Mouse (Mus musculus): ENCODE data around the gene Prkag2. TPM values are rescaled to one million over a fixed set of nuclear protein-coding genes. Genes with fewer than 3 reads are reported as not detected.
A peak's percentile ranks its signal among the peaks of the same experiment; 100 is the strongest.
"Not testable (repeated sequence)": the region's sequence is repeated elsewhere in the genome, so short reads cannot be mapped to it uniquely, and the experiment has no call there.

Prkag2 gene
- polyA plus RNA-seq, 1 experiment from 2014 or later = 38.3 TPM

GRCm38 (mm10) chr5:24827173-24827572 lies 273.3 kb downstream of the Prkag2 start:
- no peak overlapping the region for H3K27ac ChIP-seq (ENCODE audit: low read depth, low read length)
- H3K4me2 ChIP-seq (replicated peaks; ENCODE audit: low read depth) = no peak overlapping the region
- no peak for TF ChIP-seq CTCF (IDR thresholded peaks at IDR 0.05; ENCODE audit: low read depth)
- no peaks in the 10 kb centered on the region for H3K9me3 ChIP-seq (ENCODE audit: control insufficient read depth)
- 87% methylated on average over 2 of the region's 2 CpGs for WGBS
- H3K4me1 ChIP-seq (replicated peaks; ENCODE audit: control insufficient read depth, insufficient read depth, low read length) = peaks cover 13% of the 10 kb centered on the region; the same call in 1 of the 2 replicates
- H3K4me3 ChIP-seq (ENCODE audit: low read depth, low read length) = no peak overlapping the region
- ATAC-seq = no peak
- no peaks in the 10 kb centered on the region for H3K36me3 ChIP-seq (ENCODE audit: control insufficient read depth, insufficient read depth)
- H3K27me3 ChIP-seq (replicated peaks; ENCODE audit: control insufficient read depth, insufficient read depth, low read length) = no peaks in the 10 kb centered on the region
- H3K9ac ChIP-seq (ENCODE audit: low read depth, low read length) = no peak overlapping the region

GRCm38 (mm10) chr5:24826056-24826770 lies 274.2 kb downstream of the Prkag2 start:
- no peak overlapping the region; the same call in 1 of the 2 replicates for H3K4me2 ChIP-seq (replicated peaks; ENCODE audit: low read depth)
- H3K27me3 ChIP-seq (replicated peaks; ENCODE audit: control insufficient read depth, insufficient read depth, low read length) = no peaks in the 10 kb centered on the region
- H3K36me3 ChIP-seq (ENCODE audit: control insufficient read depth, insufficient read depth) = no peaks in the 10 kb centered on the region; the same call in 1 of the 2 replicates
- no peak overlapping the region for H3K9ac ChIP-seq (ENCODE audit: low read depth, low read length)
- ATAC-seq = peak; percentile 64
- 55% methylated on average over 9 of the region's 9 CpGs for WGBS
- TF ChIP-seq CTCF (IDR thresholded peaks at IDR 0.05; ENCODE audit: low read depth) = no peak
- H3K4me1 ChIP-seq (replicated peaks; ENCODE audit: control insufficient read depth, insufficient read depth, low read length) = peaks cover 18% of the 10 kb centered on the region
- no peak overlapping the region for H3K4me3 ChIP-seq (ENCODE audit: low read depth, low read length)
- peak overlapping the region; percentile 64 for H3K27ac ChIP-seq (ENCODE audit: low read depth, low read length)
- H3K9me3 ChIP-seq (ENCODE audit: control insufficient read depth) = no peaks in the 10 kb centered on the region

GRCm38 (mm10) chr5:24825365-24826055 lies 274.9 kb downstream of the Prkag2 start:
- Histone ChIP-seq H3K9ac (ENCODE audit: low read depth, low read length) (no peak overlapping the region), H3K27me3 (replicated peaks; ENCODE audit: control insufficient read depth, insufficient read depth, low read length) (no peaks in the 10 kb centered on the region), H3K4me1 (replicated peaks; ENCODE audit: control insufficient read depth, insufficient read depth, low read length) (peaks cover 18% of the 10 kb centered on the region), H3K27ac (ENCODE audit: low read depth, low read length) (peak overlapping the region; percentile 64), H3K4me2 (replicated peaks; ENCODE audit: low read depth) (no peak overlapping the region; the same call in 1 of the 2 replicates), H3K4me3 (ENCODE audit: low read depth, low read length) (no peak overlapping the region), H3K36me3 (ENCODE audit: control insufficient read depth, insufficient read depth) (no peaks in the 10 kb centered on the region; the same call in 1 of the 2 replicates), H3K9me3 (ENCODE audit: control insufficient read depth) (no peaks in the 10 kb centered on the region)
- TF ChIP-seq CTCF (IDR thresholded peaks at IDR 0.05; ENCODE audit: low read depth) = no peak
- ATAC-seq = no peak
- 46% methylated on average over 4 of the region's 4 CpGs for WGBS

GRCm38 (mm10) chr5:24823864-24824405 lies 276.5 kb downstream of the Prkag2 start:
- TF ChIP-seq CTCF (IDR thresholded peaks at IDR 0.05; ENCODE audit: low read depth) = no peak
- no peak for ATAC-seq
- no peak overlapping the region for H3K27ac ChIP-seq (ENCODE audit: low read depth, low read length)
- H3K9me3 ChIP-seq (ENCODE audit: control insufficient read depth) = no peaks in the 10 kb centered on the region
- H3K4me3 ChIP-seq (ENCODE audit: low read depth, low read length) = no peak overlapping the region
- H3K4me2 ChIP-seq (replicated peaks; ENCODE audit: low read depth) = no peak overlapping the region
- WGBS = 82% methylated on average over 6 of the region's 6 CpGs
- H3K9ac ChIP-seq (ENCODE audit: low read depth, low read length) = no peak overlapping the region
- no peaks in the 10 kb centered on the region; the same call in 1 of the 2 replicates for H3K36me3 ChIP-seq (ENCODE audit: control insufficient read depth, insufficient read depth)
- peaks cover 18% of the 10 kb centered on the region for H3K4me1 ChIP-seq (replicated peaks; ENCODE audit: control insufficient read depth, insufficient read depth, low read length)
- H3K27me3 ChIP-seq (replicated peaks; ENCODE audit: control insufficient read depth, insufficient read depth, low read length) = no peaks in the 10 kb centered on the region

GRCm38 (mm10) chr5:24822781-24823180 lies 277.7 kb downstream of the Prkag2 start:
- H3K4me1 ChIP-seq (replicated peaks; ENCODE audit: control insufficient read depth, insufficient read depth, low read length) = peaks cover 15% of the 10 kb centered on the region
- ATAC-seq = no peak
- no peaks in the 10 kb centered on the region for H3K9me3 ChIP-seq (ENCODE audit: control insufficient read depth)
- no peak overlapping the region for H3K27ac ChIP-seq (ENCODE audit: low read depth, low read length)
- H3K4me2 ChIP-seq (replicated peaks; ENCODE audit: low read depth) = no peak overlapping the region
- WGBS = 81% methylated on average over 3 of the region's 3 CpGs
- no peak for TF ChIP-seq CTCF (IDR thresholded peaks at IDR 0.05; ENCODE audit: low read depth)
- H3K4me3 ChIP-seq (ENCODE audit: low read depth, low read length) = no peak overlapping the region
- H3K36me3 ChIP-seq (ENCODE audit: control insufficient read depth, insufficient read depth) = no peaks in the 10 kb centered on the region; the same call in 1 of the 2 replicates
- no peak overlapping the region for H3K9ac ChIP-seq (ENCODE audit: low read depth, low read length)
- no peaks in the 10 kb centered on the region for H3K27me3 ChIP-seq (replicated peaks; ENCODE audit: control insufficient read depth, insufficient read depth, low read length)

GRCm38 (mm10) chr5:24822231-24822630 lies 278.2 kb downstream of the Prkag2 start:
- H3K9me3 ChIP-seq (ENCODE audit: control insufficient read depth); H3K4me3 ChIP-seq (ENCODE audit: low read depth, low read length); H3K27ac ChIP-seq (ENCODE audit: low read depth, low read length); H3K27me3 ChIP-seq (replicated peaks; ENCODE audit: control insufficient read depth, insufficient read depth, low read length); H3K36me3 ChIP-seq (ENCODE audit: control insufficient read depth, insufficient read depth); H3K4me2 ChIP-seq (replicated peaks; ENCODE audit: low read depth); H3K9ac ChIP-seq (ENCODE audit: low read depth, low read length); ATAC-seq: not testable (repeated sequence)
- H3K4me1 ChIP-seq (replicated peaks; ENCODE audit: control insufficient read depth, insufficient read depth, low read length) = peaks cover 15% of the 10 kb centered on the region
- whole genome bisulfite sequencing = 86% methylated on average over 3 of the region's 3 CpGs

All from intestine, postnatal 0 days (tissue).